Mouse (Mus musculus) gastrocnemius, adult 2 months (tissue): Measurements from ENCODE around the gene Rnf10. TPM values are rescaled to one million over a fixed set of nuclear protein-coding genes. Genes with fewer than 3 reads are reported as not detected.
"Not testable (repeated sequence)": the region's sequence is repeated elsewhere in the genome, so short reads cannot be mapped to it uniquely, and the experiment has no call there.

Experiments
- DNase-seq: peaks from one replicate; pipeline ENCODE4 v3.0.0; 2022
- H3K27ac ChIP-seq: fragments of 200-600 bp; 2 replicates; pipeline ENCODE4 v1.8.1; 2022; ENCODE audit warnings: mild to moderate bottlenecking
- H3K4me3 ChIP-seq: fragments of 200-600 bp; 2 replicates; pipeline ENCODE4 v1.8.1; 2022; ENCODE audit warnings: mild to moderate bottlenecking, moderate library complexity
- CTCF ChIP-seq: fragments of 200-600 bp; IDR thresholded peaks from 2 replicates; pipeline ENCODE4 v1.8.1; 2022; ENCODE audit warnings: antibody characterized with exemption, mild to moderate bottlenecking, moderate library complexity
- intact Hi-C: fragments of 180-260 bp; cut with DNase I; formaldehyde crosslinking; loops from one replicate; pipeline ENCODE4 v1.15.1; 2025
- long read RNA-seq, 2 experiments: library from polyadenylated mRNA; stranded (forward); transcript quantifications; one replicate each; pipeline ENCODE4 v2.0.0; 2021
- total RNA-seq, 2 experiments: library from RNA; stranded (reverse); gene quantifications; 2 replicates each; pipeline ENCODE4 v1.2.3; 2021

The Rnf10 gene
- 100 to 1,000 TPM; 269 to 274 TPM for total RNA-seq
- long read RNA-seq, experiment 1, transcript Rnf10-202 (17 exons, 3,112 nt): major isoform, 241 of 348 reads
- long read RNA-seq, experiment 1, transcript Rnf10-203 (17 exons, 3,476 nt): minor isoform, 10 of 348 reads
- long read RNA-seq, experiment 1, transcript Rnf10-201 (17 exons, 3,106 nt): minor isoform, 33 of 348 reads
- long read RNA-seq, experiment 1, partial matches to known transcripts: 37 of 348 reads
- long read RNA-seq, experiment 1, other reads (novel, unspliced or antisense): 27 of 348 reads
- long read RNA-seq, experiment 2, transcript Rnf10-201 (17 exons, 3,106 nt): minor isoform, 47 of 367 reads
- long read RNA-seq, experiment 2, transcript Rnf10-203 (17 exons, 3,476 nt): minor isoform, 18 of 367 reads
- long read RNA-seq, experiment 2, transcript Rnf10-202 (17 exons, 3,112 nt): major isoform, 239 of 367 reads
- long read RNA-seq, experiment 2, partial matches to known transcripts: 28 of 367 reads
- long read RNA-seq, experiment 2, other reads (novel, unspliced or antisense): 35 of 367 reads

DNA sequence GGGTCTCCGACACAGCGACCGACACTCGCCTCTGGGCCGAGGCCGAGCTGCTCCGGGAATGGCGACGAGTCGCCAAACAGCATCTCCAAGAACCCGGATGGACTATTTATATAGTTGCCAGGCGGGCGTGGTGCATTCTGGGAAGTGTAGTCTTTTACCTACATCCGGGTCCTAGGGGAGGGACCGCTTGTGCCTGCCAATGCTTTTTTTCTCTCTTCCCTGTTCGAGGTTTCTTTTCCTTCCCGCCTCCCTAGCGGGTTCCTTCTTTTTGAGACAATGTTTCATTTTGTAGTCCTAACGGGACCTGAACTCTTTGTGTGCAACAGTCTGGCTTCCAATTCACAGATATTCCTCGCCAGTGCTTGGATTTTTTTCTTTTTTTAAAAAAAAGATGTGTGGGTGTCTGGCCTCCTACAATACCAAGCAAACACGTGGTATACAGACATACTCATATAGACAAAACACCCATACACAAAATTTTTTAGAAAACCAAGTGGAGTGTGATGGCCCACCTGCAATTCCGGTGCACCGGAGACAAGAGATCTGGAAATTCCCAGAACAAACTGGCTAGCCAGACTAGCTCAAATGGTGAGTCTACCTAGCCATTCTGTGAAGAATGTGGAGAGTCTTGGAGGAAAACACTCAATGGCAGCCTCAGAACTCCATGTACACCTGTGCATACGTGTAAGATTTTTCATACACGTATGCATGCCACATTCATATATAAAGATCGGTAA is at the start of gene Rnf10:
Gene Rnf10 (minus strand): TSS at position 87 of the 737 bp plus-strand sequence.
- peak; percentile 95 for DNase-seq
- Histone ChIP-seq H3K27ac (peak within 1 kb of the TSS; percentile 98), H3K4me3 (peak within 1 kb of the TSS; percentile 92)
- intact Hi-C loops: loop anchor here (2.0 kb wide), 1 partner anchor 36 kb away; no protein-coding TSS in a partner anchor
- TF ChIP-seq CTCF: no peak

DNA sequence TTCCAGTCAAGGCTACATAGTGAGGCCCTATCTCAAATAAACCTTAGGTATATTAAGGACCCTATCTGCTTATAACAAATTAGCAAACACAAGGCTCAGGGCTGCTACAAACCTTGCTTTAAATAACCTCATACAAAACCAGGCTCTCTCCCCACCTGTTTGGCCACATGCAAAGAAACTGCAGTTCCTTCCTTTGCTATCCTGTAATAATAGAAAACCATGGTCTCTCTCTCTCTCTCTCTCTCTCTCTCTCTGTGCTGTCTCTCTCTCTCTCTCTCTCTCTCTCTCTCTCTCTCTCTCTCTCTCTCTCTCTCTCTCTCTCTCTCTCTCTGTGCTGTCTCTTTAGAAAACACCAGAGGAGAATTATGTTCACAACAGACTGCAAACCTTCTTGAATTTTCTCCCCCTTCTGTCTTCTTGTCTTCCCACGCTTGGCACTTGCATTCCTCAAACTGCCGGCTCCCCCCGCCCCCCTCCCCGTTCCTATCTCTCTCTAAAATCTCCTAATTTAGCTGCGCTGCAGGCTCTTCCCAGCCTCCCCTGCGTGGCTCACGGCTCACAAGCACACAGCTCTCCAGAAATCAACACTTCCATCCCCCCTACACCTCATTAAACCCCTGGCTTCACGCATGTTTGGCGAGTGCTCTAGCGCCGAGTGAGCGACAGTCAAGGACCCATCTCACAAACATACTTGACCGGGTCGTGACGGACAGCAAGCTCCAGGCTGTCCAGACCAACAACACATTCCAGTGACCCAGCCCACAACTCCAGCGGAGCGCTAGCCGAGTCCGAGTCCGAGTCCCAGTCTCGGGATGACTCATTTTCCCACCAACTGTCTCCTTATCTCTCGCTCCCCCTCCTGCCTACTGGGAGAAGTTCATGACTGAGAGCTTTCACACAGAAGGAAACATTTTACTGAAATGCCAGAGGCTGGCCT is 46.6 kb upstream of the Rnf10 start:
- intact Hi-C loops: no loop called here
- TF ChIP-seq CTCF: peak; percentile 64

DNA sequence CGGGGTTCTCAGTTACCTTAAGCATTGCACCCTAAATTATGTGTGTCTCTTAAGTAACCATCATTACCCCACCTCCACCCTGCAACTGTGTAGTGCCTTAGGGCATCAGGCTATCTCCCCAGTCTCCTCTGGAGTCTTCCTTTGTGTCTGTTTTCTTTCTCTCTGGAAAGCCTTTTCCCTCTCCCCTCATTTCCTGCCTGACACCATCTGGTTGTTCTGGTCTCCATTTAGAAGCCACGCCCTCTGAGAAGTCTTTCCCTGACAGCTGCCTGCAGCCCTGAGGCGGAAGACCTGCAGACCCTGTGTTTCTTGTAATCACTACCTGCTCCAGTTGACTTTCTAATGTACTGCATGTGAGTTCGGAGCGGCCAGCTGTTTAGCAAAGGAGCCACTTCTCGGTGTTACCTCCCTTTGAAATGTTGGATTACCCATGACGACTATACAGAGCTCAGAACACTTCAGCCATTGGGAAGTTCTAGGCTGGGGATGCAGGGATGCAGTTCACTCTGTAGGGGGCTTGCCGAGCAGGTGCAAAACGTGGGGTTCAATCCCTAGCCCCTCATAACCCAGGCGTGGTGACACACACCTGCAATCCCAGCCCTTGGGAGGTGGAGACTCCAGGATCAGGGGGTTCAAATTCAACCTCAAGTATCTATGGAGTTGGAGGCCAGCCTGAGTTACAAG is 45.1 kb upstream of the Rnf10 start:
- no peak for TF ChIP-seq CTCF
- H3K27ac ChIP-seq: peak overlapping the region; percentile 85
- no peak overlapping the region for H3K4me3 ChIP-seq
- DNase-seq: no peak
- intact Hi-C loops: no loop called here

More for the DNA sequence above, 46.6 kb upstream of the Rnf10 start:
- DNase-seq: peak; percentile 79
- H3K27ac ChIP-seq: peak overlapping the region; percentile 85
- H3K4me3 ChIP-seq: peak overlapping the region; percentile 74

DNA sequence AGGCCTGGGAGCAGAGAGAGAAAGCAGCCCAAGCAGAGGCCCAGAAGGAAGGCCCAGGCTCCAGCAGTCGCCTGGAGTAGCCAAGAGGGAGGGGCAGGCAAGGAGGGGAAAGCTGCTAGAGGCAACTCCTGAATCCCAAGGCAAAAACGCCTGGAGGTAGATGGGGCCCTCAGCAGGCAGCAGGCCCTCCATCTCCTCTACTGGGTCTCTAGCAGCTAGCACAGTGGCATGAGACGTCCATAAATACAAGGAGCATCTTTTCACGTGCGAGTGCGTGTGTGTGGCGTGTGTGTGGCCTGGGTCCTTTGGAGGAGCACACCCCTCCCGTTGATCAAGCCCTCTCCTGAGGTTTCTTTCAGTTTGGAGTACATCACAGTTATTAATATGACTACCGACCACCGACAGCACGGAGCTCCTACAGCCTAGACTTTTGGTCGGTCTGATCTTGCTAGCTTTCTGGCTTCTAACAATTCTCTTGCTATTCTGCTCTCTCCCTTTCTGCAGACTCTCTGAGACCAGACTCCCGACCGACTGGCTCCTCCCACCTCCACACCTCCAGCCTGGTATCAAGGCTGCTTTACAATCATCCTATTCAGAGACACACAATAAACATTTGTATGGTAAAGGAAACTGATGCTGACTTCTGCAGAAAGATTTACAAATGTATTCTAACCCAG is 44.4 kb upstream of the Rnf10 start:
- no peak for TF ChIP-seq CTCF
- H3K27ac ChIP-seq: peak overlapping the region; percentile 85
- intact Hi-C loops: no loop called here
- DNase-seq: peak; percentile 16
- no peak overlapping the region for H3K4me3 ChIP-seq

DNA sequence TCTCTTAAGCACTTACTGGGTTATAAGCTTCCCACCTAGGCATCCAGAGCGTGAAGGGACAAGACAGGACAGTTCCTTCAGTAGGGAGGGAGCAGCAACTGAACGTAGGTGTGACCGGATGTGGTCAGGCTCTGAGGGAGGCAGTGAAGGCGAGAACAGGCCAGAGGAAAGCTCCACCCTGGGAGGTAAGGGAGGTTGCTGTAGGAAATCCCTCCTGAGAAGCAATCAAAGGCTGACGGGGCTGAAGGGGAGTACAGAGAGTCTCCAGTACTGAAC is 40.9 kb upstream of the Rnf10 start:
- Histone ChIP-seq H3K27ac (no peak overlapping the region), H3K4me3 (no peak overlapping the region)
- no peak for DNase-seq
- intact Hi-C loops: no loop called here
- no peak for TF ChIP-seq CTCF

DNA sequence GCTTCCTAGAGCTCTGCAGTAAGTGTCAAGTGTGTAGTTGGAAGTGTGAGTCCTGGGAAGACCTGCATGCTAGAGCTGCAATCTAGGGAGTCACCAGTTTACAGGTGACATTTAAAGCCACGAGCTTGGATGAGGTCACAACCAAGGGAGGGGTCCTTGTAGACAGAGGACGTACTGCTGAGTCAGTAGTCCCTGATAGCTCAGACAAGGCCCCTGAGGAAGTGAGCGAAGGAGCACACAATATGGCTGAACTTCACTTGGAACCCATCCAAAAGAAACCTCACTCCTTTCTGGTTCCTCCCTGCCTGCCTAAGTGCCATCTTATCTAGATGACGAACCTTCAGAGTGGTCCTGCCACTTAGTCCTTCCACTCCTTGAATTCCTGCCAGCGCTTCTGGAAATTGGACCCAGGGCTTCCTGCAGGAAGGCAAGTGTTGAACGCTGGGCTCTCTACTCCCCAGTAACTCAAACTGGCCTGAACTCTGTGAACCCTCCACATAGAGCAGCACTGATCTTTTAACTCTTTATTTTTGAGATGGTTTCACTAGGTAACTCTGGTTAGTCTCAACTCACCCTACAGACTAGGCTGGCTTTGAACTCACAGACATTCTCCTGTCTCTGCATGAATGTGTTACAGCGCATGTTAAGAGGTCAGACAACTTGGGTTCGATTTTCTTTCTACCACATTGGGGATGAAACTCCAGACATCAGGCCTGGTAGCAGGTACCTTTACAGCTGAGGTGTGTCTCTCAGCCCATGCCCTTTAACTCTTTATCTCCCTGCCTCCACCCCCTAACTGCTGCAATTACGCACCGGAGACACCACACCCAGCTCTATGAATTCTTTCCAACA is 40.3 kb upstream of the Rnf10 start:
- no peak overlapping the region for H3K27ac ChIP-seq
- H3K4me3 ChIP-seq: no peak overlapping the region
- no peak for TF ChIP-seq CTCF
- intact Hi-C loops: no loop called here
- no peak for DNase-seq

DNA sequence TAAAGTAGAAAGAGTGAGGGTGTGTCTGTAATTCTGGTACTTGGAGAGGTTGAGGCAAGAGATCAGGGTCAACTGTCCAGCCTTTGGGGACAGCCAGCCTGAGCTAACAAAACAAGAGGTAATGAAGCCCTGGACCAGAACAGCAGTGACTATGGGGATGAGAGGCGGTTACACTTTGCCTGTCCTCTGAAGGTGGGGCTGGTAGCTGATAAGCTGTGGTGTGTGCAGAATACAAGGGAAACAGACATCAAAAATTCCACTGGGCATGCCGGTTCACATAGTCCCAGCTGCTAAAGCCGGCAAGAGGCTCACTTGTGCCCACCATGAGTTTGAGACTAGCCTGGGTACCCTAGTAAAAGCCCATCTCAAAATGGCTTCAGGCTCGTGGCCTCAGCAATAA is 39.7 kb upstream of the Rnf10 start:
- TF ChIP-seq CTCF: no peak
- DNase-seq: no peak
- no peak overlapping the region for H3K27ac ChIP-seq
- intact Hi-C loops: no loop called here
- no peak overlapping the region for H3K4me3 ChIP-seq

DNA sequence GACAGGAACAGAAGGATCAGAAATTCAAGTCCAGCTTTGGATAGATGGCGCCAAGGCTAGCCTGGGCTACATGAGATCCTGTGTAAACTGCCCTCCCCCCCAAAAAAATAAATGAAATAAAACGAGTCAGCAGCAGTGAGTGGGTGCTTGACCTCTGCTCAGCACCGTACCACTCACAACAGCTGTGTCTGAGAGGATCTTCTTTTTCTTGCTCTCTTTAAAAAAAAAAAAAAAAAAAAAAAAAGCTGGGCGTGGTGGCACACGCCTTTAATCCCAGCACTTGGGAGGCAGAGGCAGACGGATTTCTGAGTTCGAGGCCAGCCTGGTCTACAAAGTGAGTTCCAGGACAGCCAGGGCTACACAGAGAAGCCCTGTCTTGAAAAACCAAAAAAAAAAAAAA is 29.5 kb upstream of the Rnf10 start:
- DNase-seq, H3K27ac ChIP-seq, intact Hi-C loops, H3K4me3 ChIP-seq: not testable (repeated sequence)

DNA sequence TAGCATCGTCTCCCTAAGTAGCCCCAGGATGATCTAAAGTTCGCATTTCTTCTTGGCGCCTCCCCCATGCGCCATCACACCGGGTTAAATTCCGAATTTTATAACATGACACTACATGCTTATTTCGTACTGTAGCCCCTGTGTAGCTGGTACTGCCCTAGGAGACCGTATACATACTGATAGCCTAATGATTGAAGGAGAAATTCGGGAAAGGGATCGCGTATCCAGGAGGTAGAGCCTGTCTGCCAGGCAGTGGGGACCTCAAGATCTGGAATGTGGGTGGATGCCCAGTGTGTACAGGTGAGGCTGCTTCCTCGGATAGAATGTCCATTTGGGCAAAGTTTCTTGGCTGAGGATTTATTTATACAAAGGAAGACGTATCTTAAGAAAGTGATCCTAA is 28.9 kb upstream of the Rnf10 start:
- no peak for DNase-seq
- no peak for TF ChIP-seq CTCF
- peak overlapping the region; percentile 76 for H3K27ac ChIP-seq

DNA sequence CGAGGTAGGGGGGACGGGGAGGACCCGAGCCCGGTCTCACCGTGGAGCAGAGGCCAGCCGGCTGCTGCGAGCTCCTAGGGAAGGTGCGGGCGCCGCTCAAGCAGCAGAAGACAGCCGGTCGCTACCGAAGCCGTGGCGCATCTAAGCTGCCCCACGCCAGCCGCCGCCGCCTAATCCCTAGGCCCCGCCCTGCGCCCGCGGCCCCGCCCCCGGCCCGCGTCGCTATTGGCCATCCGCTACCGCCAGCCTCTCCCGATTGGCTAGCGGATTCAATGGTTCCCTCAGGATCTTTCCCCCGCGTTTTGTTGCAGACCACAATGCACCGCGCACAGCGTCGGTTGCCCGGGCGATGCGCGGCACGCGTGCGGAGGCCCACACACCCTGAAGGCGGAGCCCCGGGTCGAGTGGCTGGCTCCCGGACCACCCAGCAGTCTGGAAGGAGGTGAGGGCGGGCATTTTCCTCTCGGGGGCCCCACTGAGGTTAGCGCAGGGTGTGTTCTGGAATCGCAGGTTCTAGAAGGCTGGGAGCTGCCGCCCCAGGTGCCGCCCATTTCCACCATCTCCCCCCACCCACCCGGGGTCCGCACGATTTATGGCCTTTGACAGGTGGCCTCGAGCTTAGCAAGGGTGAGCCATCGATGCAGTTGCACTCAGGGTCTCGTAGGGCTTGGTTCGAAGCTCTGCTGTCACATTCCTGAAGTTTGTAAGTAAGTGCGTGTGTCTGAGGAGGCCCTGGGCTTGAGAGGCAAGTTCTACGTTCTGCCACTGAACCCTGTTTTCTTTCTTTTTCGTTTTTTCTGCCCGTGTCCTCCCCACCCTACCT is 28.3 kb upstream of the Rnf10 start, which contains the start of gene Dynll1:
Gene Dynll1 (minus strand): TSS at position 208 of the 823 bp plus-strand sequence.
- TF ChIP-seq CTCF: 0 out of 2 replicates have a peak, but pooled peaks have one; percentile 3
- intact Hi-C loops: loop anchor here (2.0 kb wide), 1 partner anchor 48 kb away; the partner anchor contains the start of gene Cox6a1
- DNase-seq: peak; percentile 99
- Histone ChIP-seq H3K4me3 (peak within 1 kb of the TSS; percentile 92), H3K27ac (peak within 1 kb of the TSS; percentile 87)

More for the DNA sequence above, 28.9 kb upstream of the Rnf10 start:
- peak overlapping the region; percentile 92 for H3K4me3 ChIP-seq
- intact Hi-C loops: loop anchor here (2.0 kb wide), 1 partner anchor 47 kb away; the partner anchor contains the start of gene Cox6a1
